Mouse (Mus musculus): Measurements from ENCODE around the gene Twf2. TPM values are rescaled to one million over a fixed set of nuclear protein-coding genes. Genes with fewer than 3 reads are reported as not detected.

Twf2 gene
- polyA plus RNA-seq, 1 experiment from 2014 or later, result 69.8 TPM

DNA sequence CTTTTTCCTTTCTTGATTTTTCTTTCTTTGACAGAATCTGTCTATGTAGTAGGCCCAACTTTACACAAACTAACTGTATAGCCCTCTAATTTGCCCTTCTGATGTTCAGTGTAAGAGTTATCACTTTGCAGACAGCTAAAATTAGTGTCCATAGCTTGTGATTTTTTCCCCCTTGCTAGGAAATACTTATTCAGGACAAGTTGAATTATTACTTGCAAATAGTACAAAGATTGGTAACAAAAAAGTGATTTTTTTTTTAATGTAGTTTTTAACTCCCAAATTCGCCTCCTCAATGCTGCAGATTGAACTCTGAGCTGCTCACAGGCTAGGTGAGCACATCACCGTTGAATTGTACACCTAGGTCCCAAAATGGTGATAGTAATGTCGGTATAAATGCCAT, 22.9 kb upstream of the Twf2 start:
- H3K27me3 ChIP-seq, result no peaks in the 10 kb centered on the region
- H3K36me3 ChIP-seq, result peaks cover 88% of the 10 kb centered on the region

DNA sequence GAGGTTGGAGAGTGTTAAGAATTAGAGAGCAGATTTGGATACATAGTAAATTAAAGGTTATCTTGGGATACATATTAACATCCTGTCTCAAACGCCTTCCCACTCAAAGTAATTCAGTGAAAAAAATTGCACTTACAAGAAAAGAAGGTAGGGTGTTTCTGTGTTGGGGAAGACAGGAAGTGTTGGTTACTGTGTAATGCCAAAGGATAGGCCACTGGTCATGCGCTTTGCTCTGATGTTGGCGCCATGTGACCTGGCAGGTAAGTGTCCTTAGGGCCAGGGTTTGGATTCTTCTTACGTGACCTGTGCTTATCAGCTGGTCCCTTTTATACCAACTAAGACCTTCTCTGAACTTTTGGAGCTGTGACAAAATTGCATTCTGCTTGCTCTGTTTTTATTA, 20.8 kb upstream of the Twf2 start:
- peaks cover 98% of the 10 kb centered on the region for H3K36me3 ChIP-seq
- H3K27me3 ChIP-seq, result no peaks in the 10 kb centered on the region
- H3K4me1 ChIP-seq (replicated peaks), result peaks cover 5% of the 10 kb centered on the region; the same call in 1 of the 2 replicates
- no peaks in the 10 kb centered on the region for H3K9me3 ChIP-seq
- no peak overlapping the region for H3K4me3 ChIP-seq (replicated peaks)
- ATAC-seq (ENCODE audit: insufficient number of reproducible peaks, insufficient read depth, low FRiP score, low TSS enrichment, low read depth), result no peak
- H3K27ac ChIP-seq, result no peak overlapping the region
- no peak overlapping the region for H3K9ac ChIP-seq (replicated peaks)
- 94% methylated on average over 4 of the region's 4 CpGs for WGBS
- H3K4me2 ChIP-seq, result no peak overlapping the region

More for the DNA sequence above, 22.9 kb upstream of the Twf2 start:
- H3K4me2 ChIP-seq, result no peak overlapping the region
- no peak overlapping the region for H3K4me3 ChIP-seq (replicated peaks)
- WGBS, result 91% methylated on average over 3 of the region's 3 CpGs
- ATAC-seq (ENCODE audit: insufficient number of reproducible peaks, insufficient read depth, low FRiP score, low TSS enrichment, low read depth), result no peak
- H3K4me1 ChIP-seq (replicated peaks), result peaks cover 26% of the 10 kb centered on the region
- H3K9me3 ChIP-seq, result no peaks in the 10 kb centered on the region
- no peak overlapping the region for H3K9ac ChIP-seq (replicated peaks)
- no peak overlapping the region for H3K27ac ChIP-seq

DNA sequence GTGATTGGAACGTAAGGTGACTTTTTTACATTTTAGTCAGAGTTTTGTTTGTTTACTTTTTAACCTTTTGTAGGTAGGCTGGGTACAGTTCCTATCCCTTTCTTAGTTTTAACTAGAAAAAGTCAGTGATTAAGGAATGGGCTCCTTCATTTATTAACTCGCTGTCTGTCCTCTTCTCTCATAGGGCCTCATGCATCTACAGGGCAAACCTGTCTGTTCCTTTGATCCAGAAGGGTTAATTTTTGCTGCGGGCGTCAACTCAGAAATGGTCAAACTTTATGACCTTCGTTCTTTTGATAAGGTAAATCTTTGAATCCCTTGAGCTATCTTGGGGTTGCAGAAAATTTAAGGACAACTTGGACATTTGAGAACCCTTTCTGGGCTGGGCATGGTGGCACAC, 18.9 kb upstream of the Twf2 start:
- Histone ChIP-seq H3K9me3 (no peaks in the 10 kb centered on the region), H3K4me1 (replicated peaks) (no peaks in the 10 kb centered on the region), H3K4me2 (no peak overlapping the region), H3K9ac (replicated peaks) (no peak overlapping the region), H3K27me3 (no peaks in the 10 kb centered on the region), H3K4me3 (replicated peaks) (no peak overlapping the region), H3K36me3 (peaks cover 99% of the 10 kb centered on the region), H3K27ac (no peak overlapping the region)
- WGBS, result 93% methylated on average over 5 of the region's 5 CpGs
- ATAC-seq (ENCODE audit: insufficient number of reproducible peaks, insufficient read depth, low FRiP score, low TSS enrichment, low read depth), result no peak

DNA sequence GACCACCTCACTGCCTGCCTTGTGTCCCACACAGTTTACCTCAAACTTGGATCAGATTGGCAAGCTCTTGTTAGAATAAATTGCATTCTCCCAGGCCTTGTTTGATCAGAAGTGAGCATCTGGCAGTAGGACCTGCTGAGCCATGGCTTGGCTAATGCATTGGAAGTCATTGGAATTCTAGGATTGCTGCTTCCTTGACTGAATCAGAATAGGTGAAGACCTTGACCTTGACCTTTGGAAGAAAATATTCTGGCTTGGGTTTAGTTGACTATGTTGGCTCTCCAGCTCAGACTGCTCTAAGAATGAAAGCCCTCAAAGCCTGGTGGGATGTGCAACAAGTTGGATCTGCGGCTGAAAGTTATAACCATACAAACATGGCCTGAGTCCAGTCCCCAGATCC, 11.6 kb upstream of the Twf2 start:
- WGBS, result 93% methylated on average over 1 of the region's 1 CpGs
- no peak overlapping the region for H3K27ac ChIP-seq
- no peaks in the 10 kb centered on the region for H3K9me3 ChIP-seq
- no peak overlapping the region for H3K9ac ChIP-seq (replicated peaks)
- no peak for ATAC-seq (ENCODE audit: insufficient number of reproducible peaks, insufficient read depth, low FRiP score, low TSS enrichment, low read depth)
- H3K4me2 ChIP-seq, result no peak overlapping the region
- no peaks in the 10 kb centered on the region for H3K27me3 ChIP-seq
- no peak overlapping the region for H3K4me3 ChIP-seq (replicated peaks)
- no peaks in the 10 kb centered on the region for H3K4me1 ChIP-seq (replicated peaks)
- H3K36me3 ChIP-seq, result peaks cover 98% of the 10 kb centered on the region

DNA sequence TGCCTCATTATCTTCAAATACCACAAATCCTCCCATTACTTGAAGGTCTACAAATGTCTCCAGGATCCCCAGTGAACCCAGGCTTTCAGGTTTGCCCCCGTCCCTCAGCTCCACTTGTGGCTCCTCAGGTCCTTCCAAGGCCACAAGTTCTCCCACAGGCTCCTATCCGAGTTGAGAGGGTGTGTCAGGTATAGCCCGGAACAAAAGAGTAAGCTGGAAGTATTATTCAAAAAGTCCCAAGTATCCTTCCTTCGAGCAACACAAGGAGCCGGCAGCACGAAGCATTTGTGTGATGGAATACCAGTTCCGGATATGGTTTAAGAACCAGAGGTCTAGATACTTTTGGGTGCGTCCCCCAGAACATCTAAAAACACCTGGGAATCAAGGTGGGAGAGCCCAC, 10.9 kb upstream of the Twf2 start:
- Histone ChIP-seq H3K27me3 (no peaks in the 10 kb centered on the region), H3K4me3 (replicated peaks) (no peak overlapping the region), H3K4me1 (replicated peaks) (peaks cover under 1% of the 10 kb centered on the region), H3K4me2 (no peak overlapping the region), H3K27ac (no peak overlapping the region), H3K36me3 (peaks cover 95% of the 10 kb centered on the region), H3K9me3 (no peaks in the 10 kb centered on the region), H3K9ac (replicated peaks) (no peak overlapping the region)
- ATAC-seq (ENCODE audit: insufficient number of reproducible peaks, insufficient read depth, low FRiP score, low TSS enrichment, low read depth), result no peak
- 94% methylated on average over 8 of the region's 8 CpGs for WGBS

DNA sequence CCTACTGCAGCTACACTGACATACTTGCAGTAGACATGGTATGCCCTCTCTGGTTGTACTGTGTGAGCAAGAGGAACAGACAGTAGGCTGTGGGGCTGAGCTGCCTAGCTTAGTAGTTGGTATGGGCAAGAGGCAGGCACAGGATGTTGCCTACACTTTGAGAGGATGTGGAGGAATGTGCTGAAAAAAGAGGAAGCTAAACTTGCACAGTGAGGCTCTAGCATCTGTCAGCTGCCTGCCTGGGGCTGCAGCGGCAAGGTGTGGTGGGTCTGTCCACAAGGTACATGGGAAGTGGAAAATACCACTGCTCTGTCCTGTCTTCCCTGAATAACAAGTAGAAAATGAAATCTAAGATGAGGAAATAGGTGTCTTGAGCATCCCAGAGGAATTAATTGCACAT, 9.9 kb upstream of the Twf2 start:
- Histone ChIP-seq H3K4me3 (replicated peaks) (no peak overlapping the region), H3K27me3 (no peaks in the 10 kb centered on the region), H3K4me2 (no peak overlapping the region), H3K9ac (replicated peaks) (no peak overlapping the region), H3K36me3 (peaks cover 85% of the 10 kb centered on the region), H3K9me3 (no peaks in the 10 kb centered on the region), H3K27ac (no peak overlapping the region), H3K4me1 (replicated peaks) (peaks cover 11% of the 10 kb centered on the region)
- no peak for ATAC-seq (ENCODE audit: insufficient number of reproducible peaks, insufficient read depth, low FRiP score, low TSS enrichment, low read depth)
- 86% methylated on average over 1 of the region's 1 CpGs for WGBS

DNA sequence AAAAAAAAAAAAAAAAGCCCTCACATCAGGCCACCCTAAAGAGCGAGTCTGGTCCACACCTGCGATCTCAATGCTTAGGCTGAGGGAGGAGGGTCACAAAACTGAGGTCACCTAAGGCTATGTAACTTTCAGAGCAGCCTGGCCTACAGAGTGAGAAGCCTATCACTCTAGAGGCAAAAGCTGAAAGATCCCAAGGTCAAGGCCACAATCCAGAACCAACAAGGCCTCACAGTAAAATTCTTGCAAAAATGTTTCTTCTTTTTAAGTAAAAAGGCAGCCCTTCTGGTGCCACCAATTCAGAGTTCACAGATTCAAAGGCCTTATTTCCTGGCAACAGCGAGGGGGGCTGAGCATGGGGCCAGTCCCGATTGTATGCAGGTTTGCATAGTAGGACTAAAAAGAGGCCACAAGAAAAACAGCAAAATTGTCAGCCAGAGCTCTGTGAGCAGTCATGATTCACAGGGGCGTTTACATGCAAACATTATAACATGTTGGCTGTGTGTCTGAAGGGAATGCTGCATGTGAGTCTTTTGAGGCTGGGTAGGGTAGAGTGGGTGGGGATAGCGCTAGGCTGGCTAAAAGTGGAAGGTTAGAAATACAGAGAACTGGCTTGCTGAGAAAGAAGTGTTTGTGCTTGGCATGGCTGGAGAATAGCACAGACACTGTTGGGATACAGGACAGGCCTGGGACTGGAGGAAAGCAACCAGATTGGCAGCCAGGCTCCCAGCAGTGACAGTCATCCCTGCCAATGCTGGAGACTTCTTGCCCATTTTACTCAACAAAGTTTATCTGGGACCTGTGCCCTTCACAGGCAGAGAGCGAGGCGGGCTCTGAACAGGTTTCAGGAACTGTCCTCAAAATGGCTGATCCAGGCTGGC, 8.7 kb upstream of the Twf2 start:
- Histone ChIP-seq H3K27ac (no peak overlapping the region), H3K9ac (replicated peaks) (no peak overlapping the region), H3K4me3 (replicated peaks) (no peak overlapping the region), H3K9me3 (no peaks in the 10 kb centered on the region), H3K36me3 (peaks cover 73% of the 10 kb centered on the region), H3K4me2 (no peak overlapping the region), H3K4me1 (replicated peaks) (peaks cover 17% of the 10 kb centered on the region), H3K27me3 (no peaks in the 10 kb centered on the region)
- no peak for ATAC-seq (ENCODE audit: insufficient number of reproducible peaks, insufficient read depth, low FRiP score, low TSS enrichment, low read depth)
- WGBS, result 87% methylated on average over 8 of the region's 8 CpGs

DNA sequence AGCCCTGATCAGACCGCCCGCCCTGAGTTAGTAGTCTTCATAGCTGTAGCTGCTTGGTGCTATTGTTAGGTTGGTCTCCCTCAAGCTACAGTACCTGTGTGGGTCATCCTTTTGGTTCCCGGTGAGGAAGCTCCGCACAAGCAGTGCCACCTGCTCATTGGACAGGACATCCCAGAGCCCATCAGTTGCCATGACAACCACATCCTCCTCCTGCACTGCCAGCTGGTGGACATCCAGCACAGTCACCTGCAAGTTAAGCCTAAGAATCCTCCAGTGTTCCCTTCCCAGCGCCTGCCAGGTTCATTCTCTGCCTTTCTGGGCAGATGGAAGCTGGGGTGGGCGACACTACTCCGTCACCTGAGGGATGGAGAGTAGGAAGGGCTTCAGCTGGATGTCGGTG, 7.2 kb upstream of the Twf2 start:
- Histone ChIP-seq H3K36me3 (peaks cover 58% of the 10 kb centered on the region), H3K27ac (no peak overlapping the region), H3K4me3 (replicated peaks) (no peak overlapping the region), H3K27me3 (no peaks in the 10 kb centered on the region), H3K4me1 (replicated peaks) (peaks cover 21% of the 10 kb centered on the region), H3K9me3 (no peaks in the 10 kb centered on the region), H3K9ac (replicated peaks) (no peak overlapping the region), H3K4me2 (no peak overlapping the region)
- ATAC-seq (ENCODE audit: insufficient number of reproducible peaks, insufficient read depth, low FRiP score, low TSS enrichment, low read depth), result no peak
- 87% methylated on average over 8 of the region's 8 CpGs for WGBS

DNA sequence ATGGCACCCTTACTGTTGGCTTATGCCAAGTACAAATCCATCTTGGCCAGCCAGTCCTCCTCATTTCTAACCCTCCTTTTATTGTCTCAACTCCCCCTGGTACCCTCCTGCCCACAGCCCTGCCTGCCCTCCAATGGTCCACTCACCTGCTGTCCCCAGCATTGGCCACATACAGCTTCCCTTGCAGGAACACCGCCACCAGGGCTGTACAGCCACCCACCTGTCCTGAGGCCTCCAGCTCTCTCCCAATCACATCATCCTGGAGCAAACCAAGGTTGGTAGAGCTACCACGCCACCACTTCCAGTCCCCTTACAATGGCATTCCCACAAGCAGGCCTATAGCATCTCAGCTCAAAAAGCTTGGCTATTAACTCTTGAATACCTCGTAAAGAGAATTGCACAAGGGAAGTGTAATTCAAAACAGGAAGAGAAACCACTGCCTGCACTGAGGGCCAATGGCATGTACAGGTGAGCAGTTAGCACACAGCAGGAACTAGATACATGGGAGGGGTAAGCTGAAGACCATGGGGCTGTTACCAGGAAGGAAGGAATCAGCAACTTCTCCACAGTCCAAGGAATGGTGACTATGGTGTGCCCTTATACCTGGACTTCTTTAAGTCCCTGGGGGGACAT, 5.7 kb upstream of the Twf2 start:
- peaks cover 24% of the 10 kb centered on the region for H3K4me1 ChIP-seq (replicated peaks)
- no peak for ATAC-seq (ENCODE audit: insufficient number of reproducible peaks, insufficient read depth, low FRiP score, low TSS enrichment, low read depth)
- H3K9ac ChIP-seq (replicated peaks), result peak overlapping the region; percentile 37; the same call in 1 of the 2 replicates
- no peaks in the 10 kb centered on the region for H3K9me3 ChIP-seq
- peak overlapping the region; percentile 67; the same call in 1 of the 2 replicates for H3K4me2 ChIP-seq
- no peaks in the 10 kb centered on the region for H3K27me3 ChIP-seq
- no peak overlapping the region for H3K27ac ChIP-seq
- H3K36me3 ChIP-seq, result peaks cover 43% of the 10 kb centered on the region
- WGBS, result 76% methylated on average over 3 of the region's 3 CpGs
- H3K4me3 ChIP-seq (replicated peaks), result no peak overlapping the region

DNA sequence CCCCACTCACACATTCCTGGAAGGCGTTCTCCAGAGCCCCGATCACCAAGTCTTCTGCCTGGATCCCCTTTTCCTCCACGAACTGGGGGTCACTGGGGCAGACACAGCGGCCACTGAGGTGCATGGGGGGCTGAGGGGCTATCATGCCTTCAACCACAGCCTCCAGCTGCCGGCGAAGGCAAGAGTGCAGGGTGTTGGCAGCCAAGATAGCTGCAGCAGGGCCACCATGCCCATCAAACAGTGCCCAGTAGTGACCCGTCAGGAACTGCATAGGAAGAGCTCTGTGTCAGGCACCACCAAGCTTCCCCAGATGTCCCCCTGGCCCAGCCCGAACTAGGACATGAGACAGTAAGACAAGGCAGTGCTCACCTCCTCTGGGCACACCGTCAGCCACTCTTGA, 5.2 kb upstream of the Twf2 start:
- 89% methylated on average over 9 of the region's 9 CpGs for WGBS
- Histone ChIP-seq H3K9me3 (no peaks in the 10 kb centered on the region), H3K4me2 (peak overlapping the region; percentile 67)

DNA sequence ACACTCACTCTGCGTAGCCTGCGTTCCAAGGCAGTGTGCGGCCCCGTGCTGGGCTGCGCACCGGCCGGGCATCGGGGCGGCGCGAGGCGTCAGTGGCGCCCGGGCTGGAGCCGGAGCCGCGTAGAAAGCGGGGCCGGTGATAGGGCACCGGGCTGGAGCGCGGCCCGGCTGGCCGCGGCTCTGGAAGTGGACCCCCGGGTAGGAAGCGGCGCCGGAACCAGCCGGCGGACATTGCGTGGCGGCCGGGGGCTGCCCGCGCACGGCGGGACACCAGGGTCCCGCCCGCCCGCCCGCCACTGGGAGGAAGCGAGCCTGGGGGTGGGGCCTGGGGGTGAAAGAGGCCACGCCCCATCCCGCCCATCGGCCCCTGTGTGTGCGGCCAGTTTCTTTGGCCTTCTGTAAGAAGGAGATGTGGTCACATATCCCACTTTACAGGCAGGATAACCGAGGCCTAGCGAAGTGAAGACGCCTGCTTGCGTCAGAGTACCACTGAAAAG, 3.9 kb upstream of the Twf2 start:
- Histone ChIP-seq H3K4me2 (peak overlapping the region; percentile 67), H3K9ac (replicated peaks) (peak overlapping the region; percentile 79), H3K36me3 (peaks cover 27% of the 10 kb centered on the region), H3K27me3 (no peaks in the 10 kb centered on the region), H3K4me3 (replicated peaks) (peak overlapping the region; percentile 73), H3K9me3 (no peaks in the 10 kb centered on the region), H3K27ac (0 out of 2 replicates have a peak overlapping the region, but pooled peaks have one; percentile 41), H3K4me1 (replicated peaks) (peaks cover 34% of the 10 kb centered on the region)
- peak; percentile 48 for ATAC-seq (ENCODE audit: insufficient number of reproducible peaks, insufficient read depth, low FRiP score, low TSS enrichment, low read depth)
- under 1% methylated on average over 47 of the region's 51 CpGs for WGBS

More for the DNA sequence above, 5.2 kb upstream of the Twf2 start:
- H3K4me1 ChIP-seq (replicated peaks), result peaks cover 28% of the 10 kb centered on the region
- no peak for ATAC-seq (ENCODE audit: insufficient number of reproducible peaks, insufficient read depth, low FRiP score, low TSS enrichment, low read depth)
- H3K36me3 ChIP-seq, result peaks cover 38% of the 10 kb centered on the region
- no peak overlapping the region for H3K27ac ChIP-seq
- H3K27me3 ChIP-seq, result no peaks in the 10 kb centered on the region
- H3K9ac ChIP-seq (replicated peaks), result peak overlapping the region; percentile 37; the same call in 1 of the 2 replicates
- H3K4me3 ChIP-seq (replicated peaks), result peak overlapping the region; percentile 73

All from limb, embryonic 12.5 days (tissue).